Mouse (Mus musculus) hindbrain, embryonic 11.5 days (tissue): ENCODE measurements around the gene 6820408C15Rik. TPM values are rescaled to one million over a fixed set of nuclear protein-coding genes. Genes with fewer than 3 reads are reported as not detected.

Source experiments
- ATAC-seq: fragments of 200-750 bp; cut with Nextera tagmentation; 2 replicates; pipeline ENCODE4 v1.8.0; 2017; ENCODE audit warnings: mild to moderate bottlenecking, moderate TSS enrichment, moderate library complexity; ENCODE audit not compliant: low FRiP score
- DNase-seq: peaks from one replicate; pipeline ENCODE4 v3.0.0-alpha.2; 2015; ENCODE audit warnings: low spot score
- H3K27ac ChIP-seq: fragments of 300-500 bp; sonication (generic); 2 replicates; pipeline ENCODE4 v1.5.1; 2014; ENCODE audit warnings: mild to moderate bottlenecking, low read depth, low read length
- H3K27me3 ChIP-seq: fragments of 300-500 bp; sonication (generic); 2 replicates; pipeline ENCODE4 v1.6.1; 2014; ENCODE audit warnings: mild to moderate bottlenecking, low read length, moderate library complexity, mixed read lengths; ENCODE audit not compliant: control insufficient read depth, insufficient read depth
- H3K36me3 ChIP-seq: fragments of 300-500 bp; sonication (generic); 2 replicates; pipeline ENCODE4 v1.6.1; 2014; ENCODE audit warnings: mild to moderate bottlenecking, low read length, moderate library complexity, mixed read lengths; ENCODE audit not compliant: control insufficient read depth, insufficient read depth
- H3K4me1 ChIP-seq: fragments of 300-500 bp; sonication (generic); replicated peaks from 2 replicates; pipeline ENCODE4 v1.6.1; 2014; ENCODE audit warnings: low read length, mixed read lengths; ENCODE audit not compliant: control insufficient read depth, insufficient read depth
- H3K4me2 ChIP-seq: fragments of 300-500 bp; sonication (generic); replicated peaks from 2 replicates; pipeline ENCODE4 v1.6.1; 2014; ENCODE audit warnings: mild to moderate bottlenecking, low read depth, low read length
- H3K4me3 ChIP-seq: fragments of 300-500 bp; sonication (generic); 2 replicates; pipeline ENCODE4 v1.5.1; 2014; ENCODE audit warnings: low read depth, low read length
- H3K9ac ChIP-seq: fragments of 300-500 bp; sonication (generic); 2 replicates; pipeline ENCODE4 v1.6.1; 2014; ENCODE audit warnings: low read depth, low read length
- H3K9me3 ChIP-seq: fragments of 300-500 bp; sonication (generic); 2 replicates; pipeline ENCODE4 v1.6.1; 2016; ENCODE audit warnings: low read length; ENCODE audit not compliant: control insufficient read depth
- WGBS: fragments of 180-500 bp; shearing (Covaris S2); extraction: QIAGEN DNeasy Blood & Tissue Kit; methylation state at CpG from one replicate; pipeline ENCODE4 v1.1.7; 2014; 5-methylcytosine and 5-hydroxymethylcytosine counted together
- polyA plus RNA-seq: library from polyadenylated mRNA; unstranded; fragments of >200 nt; fragmentation: Nextera tagmentation; extraction: Ambion mirVana; gene quantifications from 2 replicates; pipeline ENCODE4 v1.2.1, GENCODE M21; 2014

The 6820408C15Rik gene
- polyA plus RNA-seq, result 2.9 and 3.8 TPM in 2 replicates

DNA sequence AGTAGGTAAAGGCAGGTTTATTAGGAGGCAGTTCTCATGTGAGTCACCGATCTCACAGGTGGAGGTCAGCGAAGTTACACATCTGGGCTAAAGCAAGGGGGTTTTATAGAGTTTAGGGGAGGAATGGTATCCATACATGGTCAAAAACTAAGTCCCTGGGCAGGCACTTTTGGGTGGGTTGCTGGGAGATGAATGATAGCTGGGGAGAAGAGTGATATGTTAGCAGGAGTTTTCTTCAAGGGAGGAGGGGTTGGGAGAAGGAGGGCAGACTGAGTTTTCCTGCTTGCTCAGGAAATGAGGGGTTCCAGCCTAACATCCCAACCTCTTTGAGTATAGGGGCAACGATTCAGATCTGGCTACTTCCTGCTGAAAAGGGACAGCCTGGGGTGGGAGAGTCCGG is at the start of gene 6820408C15Rik:
TSS of gene 6820408C15Rik (plus strand) at position 301 of the 400 bp plus-strand sequence.
- 30% methylated on average over 4 of the region's 4 CpGs for WGBS
- Histone ChIP-seq H3K27ac (peak within 1 kb of the TSS; percentile 95), H3K4me1 (peaks cover 12% of the 10 kb centered on the region), H3K36me3 (no peaks in the 10 kb centered on the region), H3K4me2 (peak within 1 kb of the TSS; percentile 91), H3K4me3 (peak within 1 kb of the TSS; percentile 92), H3K9ac (peak within 1 kb of the TSS; percentile 99), H3K27me3 (no peaks in the 10 kb centered on the region), H3K9me3 (no peaks in the 10 kb centered on the region)
- no peak for ATAC-seq
- DNase-seq, result peak; percentile 34

DNA sequence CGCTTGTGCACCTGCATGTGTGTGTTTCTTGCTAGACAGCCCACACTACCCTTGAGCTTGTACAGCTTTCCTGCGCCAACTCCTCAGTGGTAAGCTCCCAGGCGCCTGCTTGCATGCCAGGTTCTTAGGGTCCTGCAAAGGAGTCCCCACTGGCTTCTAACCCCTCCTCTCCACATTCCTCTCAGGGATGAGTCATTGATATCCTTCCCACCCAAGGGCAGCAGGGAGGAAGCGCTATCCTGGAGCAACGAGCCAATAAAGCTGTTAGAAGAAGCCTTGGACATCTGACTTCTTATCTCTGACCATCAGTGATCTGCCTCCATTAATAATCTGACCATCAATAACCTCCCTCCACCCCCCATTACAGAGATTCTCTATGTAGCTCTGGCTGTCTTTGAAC is 47.5 kb upstream of the 6820408C15Rik start:
- Histone ChIP-seq H3K27me3 (peaks cover 2% of the 10 kb centered on the region; the same call in 1 of the 2 replicates), H3K27ac (no peak overlapping the region), H3K4me2 (no peak overlapping the region), H3K36me3 (no peaks in the 10 kb centered on the region), H3K9me3 (no peaks in the 10 kb centered on the region), H3K9ac (no peak overlapping the region), H3K4me3 (no peak overlapping the region), H3K4me1 (no peaks in the 10 kb centered on the region)
- WGBS, result 90% methylated on average over 5 of the region's 5 CpGs
- DNase-seq (no peak), ATAC-seq (no peak)

DNA sequence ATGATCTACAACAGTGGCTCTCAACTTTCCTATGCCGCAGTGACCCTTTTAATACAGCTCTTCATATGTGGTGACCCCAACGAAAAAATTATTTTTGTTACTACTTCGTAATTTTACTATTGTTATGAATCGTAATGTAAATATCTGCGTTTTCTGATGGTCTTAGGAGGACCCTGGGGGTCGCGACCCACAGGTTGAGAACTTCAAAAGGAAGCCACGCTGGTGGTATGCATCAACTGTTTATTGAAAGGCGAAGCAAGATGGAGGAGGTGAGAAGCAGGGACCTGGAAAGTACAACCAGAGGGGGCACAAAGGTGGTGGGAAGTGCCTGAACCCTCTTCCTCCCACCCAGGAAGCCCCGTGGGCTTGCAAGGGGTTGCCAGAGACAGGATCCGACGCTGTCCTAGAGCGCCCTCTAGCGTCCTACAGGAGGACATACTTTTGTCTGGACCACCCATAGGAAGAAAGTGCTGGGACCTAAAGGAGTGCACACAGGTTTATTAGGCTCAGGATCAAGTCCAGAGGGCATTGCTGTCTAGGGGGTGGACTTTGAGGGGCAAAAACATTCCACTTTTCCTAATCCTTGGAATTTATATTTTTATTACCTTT is 46.8 kb upstream of the 6820408C15Rik start:
- Histone ChIP-seq H3K36me3 (no peaks in the 10 kb centered on the region), H3K9me3 (no peaks in the 10 kb centered on the region), H3K27me3 (peaks cover 2% of the 10 kb centered on the region; the same call in 1 of the 2 replicates), H3K9ac (no peak overlapping the region), H3K4me2 (0 out of 2 replicates have a peak overlapping the region, but pooled peaks have one; percentile 17), H3K27ac (no peak overlapping the region), H3K4me3 (no peak overlapping the region), H3K4me1 (no peaks in the 10 kb centered on the region)
- peak; percentile 78 for DNase-seq
- WGBS, result 32% methylated on average over 14 of the region's 14 CpGs
- no peak for ATAC-seq

GRCm38 (mm10) chr2:152372104-152372503 is 43.3 kb upstream of the 6820408C15Rik start:
- H3K4me2 ChIP-seq, result no peak overlapping the region
- H3K27me3 ChIP-seq, result peaks cover 4% of the 10 kb centered on the region; the same call in 1 of the 2 replicates
- H3K4me1 ChIP-seq, result peaks cover 10% of the 10 kb centered on the region; the same call in 1 of the 2 replicates
- ATAC-seq, result no peak
- no peaks in the 10 kb centered on the region for H3K9me3 ChIP-seq
- no peak overlapping the region for H3K9ac ChIP-seq
- H3K27ac ChIP-seq, result no peak overlapping the region
- no peak overlapping the region for H3K4me3 ChIP-seq
- no peaks in the 10 kb centered on the region for H3K36me3 ChIP-seq
- no peak for DNase-seq
- WGBS, result 88% methylated on average over 7 of the region's 7 CpGs

- Histone ChIP-seq H3K36me3 (no peaks in the 10 kb centered on the region), H3K27me3 (0 out of 2 replicates have a peak, but pooled peaks cover 4% of the 10 kb centered on the region), H3K9me3 (no peaks in the 10 kb centered on the region), H3K4me2 (no peak overlapping the region), H3K27ac (no peak overlapping the region), H3K9ac (no peak overlapping the region), H3K4me1 (peaks cover 10% of the 10 kb centered on the region; the same call in 1 of the 2 replicates), H3K4me3 (no peak overlapping the region)
- DNase-seq (no peak), ATAC-seq (no peak)
- 70% methylated on average over 4 of the region's 4 CpGs for WGBS
Measured at GRCm38 (mm10) chr2:152372661-152373060, 42.7 kb upstream of the 6820408C15Rik start.

GRCm38 (mm10) chr2:152373547-152373946 is 41.8 kb upstream of the 6820408C15Rik start:
- Histone ChIP-seq H3K9ac (no peak overlapping the region), H3K27me3 (0 out of 2 replicates have a peak, but pooled peaks cover 4% of the 10 kb centered on the region), H3K27ac (no peak overlapping the region), H3K36me3 (no peaks in the 10 kb centered on the region), H3K9me3 (no peaks in the 10 kb centered on the region), H3K4me3 (no peak overlapping the region), H3K4me2 (no peak overlapping the region), H3K4me1 (peaks cover 10% of the 10 kb centered on the region; the same call in 1 of the 2 replicates)
- WGBS, result 85% methylated on average over 9 of the region's 9 CpGs
- DNase-seq (no peak), ATAC-seq (no peak)

DNA sequence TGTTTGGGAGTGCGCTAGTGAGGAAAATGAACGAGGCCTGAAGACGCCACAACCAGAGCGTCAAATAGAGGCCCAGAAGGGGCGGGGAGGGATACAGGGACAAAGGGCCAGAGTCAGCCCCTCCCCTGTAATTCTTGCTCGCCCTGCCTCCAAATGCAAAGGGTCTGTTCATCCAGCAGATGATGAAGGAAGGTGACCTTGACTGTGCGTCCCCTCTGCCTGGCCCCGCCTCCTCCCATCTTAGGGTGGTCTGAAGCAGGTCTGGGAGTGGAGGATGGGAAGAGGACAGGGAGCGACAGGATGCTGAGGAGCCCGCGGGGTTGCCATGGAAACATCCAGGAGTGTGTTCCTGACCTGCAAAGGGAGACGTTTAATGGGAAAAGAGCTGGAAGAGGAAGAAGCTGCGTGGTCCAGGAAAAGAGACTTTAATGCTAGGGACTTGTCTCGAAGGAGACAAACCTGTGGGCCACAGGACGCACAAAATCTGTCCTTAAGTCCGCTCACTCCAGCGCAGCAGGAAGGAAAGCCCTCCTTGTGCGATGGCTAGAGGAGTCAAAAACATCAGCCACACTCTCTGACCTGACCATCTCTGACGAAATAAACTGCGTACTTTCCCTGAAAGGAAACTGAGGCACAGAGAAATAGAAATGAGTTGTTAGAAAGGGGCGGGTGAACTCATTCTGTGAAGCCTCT is 39.6 kb upstream of the 6820408C15Rik start:
- peak overlapping the region; percentile 56; the same call in 1 of the 2 replicates for H3K9ac ChIP-seq
- peak overlapping the region; percentile 40 for H3K4me2 ChIP-seq
- 0 out of 2 replicates have a peak, but pooled peaks cover 2% of the 10 kb centered on the region for H3K27me3 ChIP-seq
- H3K4me3 ChIP-seq, result peak overlapping the region; percentile 18; the same call in 1 of the 2 replicates
- DNase-seq, result peak; percentile 78
- 4% methylated on average over 21 of the region's 21 CpGs for WGBS
- peak overlapping the region; percentile 80 for H3K27ac ChIP-seq
- H3K4me1 ChIP-seq, result peaks cover 10% of the 10 kb centered on the region; the same call in 1 of the 2 replicates
- no peaks in the 10 kb centered on the region for H3K9me3 ChIP-seq
- H3K36me3 ChIP-seq, result no peaks in the 10 kb centered on the region
- ATAC-seq, result peak; percentile 92

DNA sequence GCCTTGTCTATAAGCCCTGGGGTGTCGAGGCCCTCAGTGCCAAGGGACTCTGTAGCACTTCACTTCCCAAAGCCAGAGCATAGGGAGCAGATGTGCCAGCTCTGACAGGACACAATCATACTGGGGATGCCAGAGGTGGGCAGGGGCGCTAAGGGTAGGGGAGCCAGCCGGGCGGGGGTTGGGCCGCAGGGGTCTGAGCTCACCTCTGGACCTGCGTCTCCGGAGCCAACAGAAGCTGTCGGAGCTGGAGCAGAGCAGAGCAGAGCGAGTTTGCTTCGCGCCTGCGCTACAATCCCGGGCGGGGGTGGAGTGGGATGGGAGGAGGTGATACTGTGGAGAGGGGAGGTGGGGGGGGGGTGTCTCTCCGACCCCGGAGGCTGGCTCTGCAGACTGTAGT is 39.0 kb upstream of the 6820408C15Rik start, which contains the start of gene Nrsn2:
TSS of gene Nrsn2 (minus strand) at position 294 of the 397 bp plus-strand sequence.
- Histone ChIP-seq H3K4me3 (peak within 1 kb of the TSS; percentile 18; the same call in 1 of the 2 replicates), H3K4me2 (peak within 1 kb of the TSS; percentile 40), H3K27ac (peak within 1 kb of the TSS; percentile 80), H3K9ac (peak within 1 kb of the TSS; percentile 56; the same call in 1 of the 2 replicates), H3K4me1 (peaks cover 10% of the 10 kb centered on the region; the same call in 1 of the 2 replicates), H3K9me3 (no peaks in the 10 kb centered on the region), H3K27me3 (0 out of 2 replicates have a peak, but pooled peaks cover 2% of the 10 kb centered on the region), H3K36me3 (no peaks in the 10 kb centered on the region)
- WGBS, result 3% methylated on average over 16 of the region's 16 CpGs
- ATAC-seq (peak; percentile 74), DNase-seq (peak; percentile 42)
